Mouse (Mus musculus): ENCODE results near the gene Rftn1.
A peak's percentile ranks its signal among the peaks of the same experiment; 100 is the strongest.

Rftn1 gene

DNA sequence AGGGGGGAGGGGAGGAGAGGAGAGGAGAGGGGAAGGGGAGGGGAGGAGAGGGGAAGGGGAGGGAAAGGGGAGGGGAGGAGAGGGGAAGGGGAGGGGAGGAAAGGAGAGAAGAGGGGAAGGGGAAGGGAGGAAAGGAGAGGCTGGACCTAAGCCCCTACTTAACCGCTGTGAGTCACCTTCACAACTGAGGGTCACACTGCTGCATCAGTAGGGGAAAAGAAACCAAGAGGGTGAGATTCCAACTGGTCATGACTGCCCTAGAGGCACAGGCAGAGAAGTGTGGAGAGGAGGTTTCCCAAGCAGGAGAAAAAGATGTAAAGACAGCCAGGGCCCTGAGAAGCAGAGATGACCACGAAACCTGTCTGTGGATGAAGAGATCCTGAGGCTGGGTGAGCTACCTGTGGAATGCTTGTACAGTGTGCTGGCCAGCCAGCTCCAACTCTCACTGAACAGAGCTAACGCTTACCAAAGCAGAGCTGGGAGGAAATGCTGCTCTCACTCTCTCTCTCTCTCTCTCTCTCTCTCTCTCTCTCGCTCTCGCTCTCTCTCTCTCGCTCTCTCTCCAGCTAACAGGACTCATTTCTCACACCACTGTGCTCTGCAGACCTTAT is 19.4 kb downstream of the Rftn1 start:
- DNase-seq (ENCODE audit: low spot score) = no peak

- peak; percentile 70 for DNase-seq (ENCODE audit: low spot score)
Observed at GRCm38 (mm10) chr17:50169946-50170427, 20.5 kb downstream of the Rftn1 start.

DNA sequence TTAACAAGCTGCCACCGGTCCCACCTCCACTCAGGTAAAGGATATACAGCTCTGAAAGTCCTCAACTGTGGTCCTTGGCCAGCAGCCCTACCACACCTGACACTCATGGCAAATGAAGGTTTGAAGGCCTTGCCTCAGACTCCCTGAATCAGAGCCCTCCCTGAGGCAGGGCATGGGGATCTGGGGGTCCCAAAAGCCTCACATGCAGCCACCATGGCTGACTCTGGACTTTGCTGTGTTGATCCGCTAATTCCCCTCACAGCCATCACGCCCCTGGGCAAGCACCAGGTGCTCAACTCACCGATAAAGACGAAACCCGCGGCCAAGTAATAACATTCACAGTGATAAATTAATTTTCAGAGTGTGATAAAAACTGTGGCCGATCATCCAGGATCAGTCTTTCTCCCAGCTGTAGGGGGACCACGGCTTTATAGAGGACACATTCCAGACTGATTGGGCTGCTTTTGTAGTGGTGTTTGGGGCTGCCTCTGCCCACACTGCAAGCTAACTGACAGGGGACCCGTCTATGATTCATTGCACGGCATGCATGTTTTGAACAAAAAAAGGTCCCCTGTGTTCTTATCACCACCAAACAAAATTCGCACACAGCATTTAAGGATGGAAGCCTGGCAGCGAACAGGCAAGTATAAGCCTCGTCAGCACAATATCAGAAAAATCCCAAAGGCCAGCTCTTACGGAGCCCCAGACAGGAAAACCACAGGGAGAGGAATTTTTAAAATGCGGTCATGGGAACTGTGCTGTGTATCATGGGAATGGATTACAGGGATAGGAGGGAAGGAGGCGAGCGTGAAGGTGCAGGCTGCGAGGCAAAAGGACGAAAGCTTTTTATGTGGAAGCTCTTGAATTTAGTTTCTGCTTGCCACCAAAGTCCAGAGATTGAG is 29.3 kb downstream of the Rftn1 start:
- DNase-seq (ENCODE audit: low spot score) = no peak

DNA sequence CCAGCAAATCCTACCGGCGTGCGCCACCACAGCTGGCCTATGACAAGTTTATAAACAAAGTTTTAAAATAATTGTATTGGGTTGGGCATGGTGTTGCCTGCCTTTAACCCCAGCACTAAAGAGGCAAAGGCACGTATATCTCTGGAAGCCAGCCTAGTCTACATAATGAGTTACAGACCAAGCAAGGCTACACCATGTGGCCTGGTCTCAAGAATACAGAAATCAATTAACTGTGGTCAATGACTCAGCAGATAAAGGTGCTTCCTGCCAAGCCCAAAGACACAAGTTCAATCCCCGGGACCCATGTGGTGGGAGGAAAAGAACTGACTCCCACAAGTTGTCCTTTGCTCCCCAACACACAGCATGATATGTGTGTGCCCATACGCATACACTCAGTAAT is 30.1 kb downstream of the Rftn1 start:
- DNase-seq (ENCODE audit: low spot score) = no peak

- no peak for DNase-seq (ENCODE audit: low spot score)
Observed at GRCm38 (mm10) chr17:50159816-50160215, 30.7 kb downstream of the Rftn1 start.

GRCm38 (mm10) chr17:50158565-50158964 is 31.9 kb downstream of the Rftn1 start:
- DNase-seq (ENCODE audit: low spot score) = no peak

- peak; percentile 33 for DNase-seq (ENCODE audit: low spot score)
Observed at GRCm38 (mm10) chr17:50157190-50158150, 33.0 kb downstream of the Rftn1 start.

- DNase-seq (ENCODE audit: low spot score) = no peak
Observed at GRCm38 (mm10) chr17:50152085-50152484, 38.4 kb downstream of the Rftn1 start.

DNA sequence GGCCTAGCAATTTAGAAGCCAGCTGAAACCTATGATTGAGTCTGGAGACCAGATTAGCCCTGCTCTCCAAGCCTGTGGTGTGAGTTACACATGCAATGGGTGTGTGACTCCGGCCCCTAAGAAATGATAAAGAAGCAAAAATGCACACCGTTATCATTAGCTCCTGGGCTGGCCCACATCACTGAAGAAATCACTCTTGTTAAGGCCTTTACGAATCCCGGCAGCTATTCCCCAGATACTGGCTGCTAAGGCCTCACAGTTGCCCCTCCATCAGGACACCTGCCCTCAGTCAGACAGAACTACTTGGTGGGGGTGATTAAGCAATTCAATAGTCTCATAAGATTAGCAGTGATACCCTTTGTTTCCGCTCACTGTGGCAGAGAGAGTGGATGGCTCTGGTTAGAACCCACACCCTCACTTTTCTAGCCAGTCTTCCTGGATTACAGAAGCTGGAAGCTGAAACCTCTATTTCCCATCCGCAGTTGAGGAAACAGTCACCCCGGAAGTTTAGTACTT is 39.2 kb downstream of the Rftn1 start:
- DNase-seq (ENCODE audit: low spot score) = no peak

- no peak for DNase-seq (ENCODE audit: low spot score)
Observed at GRCm38 (mm10) chr17:50150416-50151207, 39.9 kb downstream of the Rftn1 start.

DNA sequence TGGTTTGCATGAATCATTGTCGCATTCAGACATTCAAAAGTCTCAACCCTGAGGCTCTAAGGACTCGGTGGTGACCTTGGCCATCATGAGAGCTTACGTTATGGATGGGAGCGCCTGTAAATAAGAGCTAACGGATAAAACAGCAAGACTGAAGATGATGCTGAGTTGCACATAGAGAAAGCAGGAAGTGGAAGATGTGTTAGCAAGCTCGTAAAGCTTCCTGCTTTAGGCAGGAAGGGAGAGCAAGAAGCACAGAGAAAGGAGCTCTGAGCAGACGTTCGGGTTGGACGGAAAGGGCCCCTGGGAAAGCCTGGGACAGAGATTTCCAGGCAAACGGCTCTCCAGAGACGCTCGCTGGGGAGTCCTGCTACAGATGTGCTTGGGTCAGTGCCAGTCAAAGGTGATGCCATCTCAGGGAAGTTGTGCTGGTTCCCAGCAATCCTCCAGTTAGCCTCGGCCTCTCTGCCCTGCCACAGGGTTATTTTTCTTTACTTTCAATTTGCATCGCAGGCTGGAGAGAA is 40.7 kb downstream of the Rftn1 start:
- DNase-seq (ENCODE audit: low spot score) = no peak

GRCm38 (mm10) chr17:50147831-50148587 is 42.5 kb downstream of the Rftn1 start:
- DNase-seq (ENCODE audit: low spot score) = no peak

- DNase-seq (ENCODE audit: low spot score) = peak; percentile 62
Observed at GRCm38 (mm10) chr17:50143354-50143753, 47.1 kb downstream of the Rftn1 start.

DNA sequence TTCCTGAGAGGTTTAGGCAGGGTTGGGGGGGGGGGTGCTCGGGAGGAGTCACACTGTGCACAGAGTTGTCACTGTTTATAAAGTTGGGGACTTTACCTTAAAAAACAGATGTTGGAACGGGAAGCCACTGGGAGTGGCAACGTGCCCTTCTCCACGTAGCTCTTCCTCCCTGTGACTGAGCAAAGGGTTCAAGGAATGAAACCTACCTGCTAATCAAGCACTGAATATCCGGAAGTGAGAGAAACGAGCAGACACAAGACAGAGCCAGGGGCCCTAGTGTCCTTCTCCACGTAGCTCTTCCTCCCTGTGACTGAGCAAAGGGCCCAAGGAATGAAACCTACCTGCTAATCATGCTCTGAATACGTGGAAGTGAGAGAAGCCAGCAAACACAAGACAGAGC is 47.9 kb downstream of the Rftn1 start:
- DNase-seq (ENCODE audit: low spot score) = no peak

GRCm38 (mm10) chr17:50142151-50142550 is 48.3 kb downstream of the Rftn1 start:
- no peak for DNase-seq (ENCODE audit: low spot score)

DNA sequence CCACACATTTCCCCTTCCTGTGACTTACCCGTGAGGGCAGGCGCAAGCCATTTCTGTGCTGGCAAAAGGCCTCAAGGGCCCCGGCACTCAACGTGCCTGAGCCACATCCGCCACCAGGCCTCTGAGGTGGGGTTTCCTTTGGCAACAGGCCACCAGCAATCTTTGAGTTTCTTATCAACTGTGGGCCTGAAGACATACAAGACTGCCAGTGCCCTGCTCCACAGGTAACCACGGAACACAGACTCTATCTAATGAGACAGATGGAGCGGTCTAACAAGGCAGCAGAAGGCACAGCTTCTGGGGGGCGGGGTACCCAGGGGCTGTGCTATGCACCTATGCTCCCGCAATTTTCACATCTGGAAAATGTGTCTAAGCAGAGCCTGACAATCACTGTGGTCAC is 54.4 kb downstream of the Rftn1 start:
- DNase-seq (ENCODE audit: low spot score) = peak; percentile 79

DNA sequence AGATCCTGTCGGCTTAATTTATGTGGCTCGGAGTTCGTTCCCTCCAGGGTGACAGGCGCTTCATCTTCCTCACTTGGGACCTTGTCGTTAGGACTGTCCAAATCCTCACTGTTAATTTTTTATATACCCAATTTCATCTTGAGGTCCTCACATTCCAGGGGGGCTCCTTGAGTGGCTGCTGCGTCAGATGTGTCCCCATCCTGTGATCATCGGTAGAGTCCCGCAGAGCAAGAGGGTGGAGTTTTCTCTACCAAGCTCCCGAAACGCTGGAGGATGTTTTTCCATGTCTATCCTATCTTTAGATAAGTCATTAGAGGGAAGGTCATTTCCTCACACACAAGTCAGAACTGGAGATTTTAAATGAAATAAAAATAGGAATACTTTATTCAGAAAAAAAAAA is 55.0 kb downstream of the Rftn1 start:
- DNase-seq (ENCODE audit: low spot score) = no peak

GRCm38 (mm10) chr17:50131698-50132097 is 58.8 kb downstream of the Rftn1 start:
- no peak for DNase-seq (ENCODE audit: low spot score)

- no peak for DNase-seq (ENCODE audit: low spot score)
Observed at GRCm38 (mm10) chr17:50130421-50130820, 60.1 kb downstream of the Rftn1 start.

DNA sequence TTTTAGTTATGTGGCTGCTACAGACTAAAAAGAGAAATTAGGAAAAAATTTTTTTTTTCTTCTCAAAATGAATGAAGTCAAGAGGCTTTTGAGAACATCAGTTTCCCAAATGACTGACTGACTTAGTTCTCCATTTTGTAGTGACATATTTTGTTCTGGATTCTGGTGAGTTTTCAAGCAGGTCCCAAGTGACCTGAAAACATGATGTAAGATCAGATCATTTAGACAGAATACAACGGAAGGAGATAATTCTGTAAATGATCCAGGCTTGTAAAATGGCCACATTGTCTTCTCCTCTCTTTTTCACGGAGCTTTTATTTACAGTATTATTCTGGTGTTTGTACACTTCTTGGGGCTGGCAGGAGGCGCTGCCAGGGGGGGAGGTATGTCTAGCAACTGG is 62.1 kb downstream of the Rftn1 start:
- DNase-seq (ENCODE audit: low spot score) = no peak
